Mouse (Mus musculus) right cerebral cortex, postnatal 25 days (tissue): ENCODE results near the gene Sspo.

Source experiments
- DNase-seq: peaks from one replicate; pipeline ENCODE4 v3.0.0; 2022

Sspo gene

GRCm38 (mm10) chr6:48542631-48543030 lies 94.6 kb downstream of the Sspo start:
- no peak for DNase-seq

GRCm38 (mm10) chr6:48545251-48545650 lies 97.2 kb downstream of the Sspo start:
- no peak for DNase-seq

- no peak for DNase-seq
Observed at GRCm38 (mm10) chr6:48546271-48546670, 98.2 kb downstream of the Sspo start.

GRCm38 (mm10) chr6:48546858-48547257 lies 98.8 kb downstream of the Sspo start:
- no peak for DNase-seq

- DNase-seq = no peak
Observed at GRCm38 (mm10) chr6:48548314-48548713, 100.3 kb downstream of the Sspo start.
